Mouse (Mus musculus) brain, embryonic 14.5 days (tissue): ENCODE results near the gene Enoph1.
A peak's percentile ranks its signal among the peaks of the same experiment; 100 is the strongest.

Source experiments
- CTCF ChIP-seq: fragments of 200-500 bp; IDR thresholded peaks from 2 replicates; pipeline ENCODE4 v1.5.1; 2012; ENCODE audit warnings: inconsistent platforms, mild to moderate bottlenecking, moderate library complexity, borderline replicate concordance; ENCODE audit not compliant: insufficient read depth, insufficient read length; ENCODE audit errors: extremely low read depth
- POLR2A ChIP-seq: fragments of 200-500 bp; IDR thresholded peaks from 2 replicates; pipeline ENCODE4 v1.6.1; 2012; ENCODE audit warnings: mild to moderate bottlenecking, inconsistent platforms, borderline replicate concordance; ENCODE audit not compliant: poor library complexity, insufficient read depth, insufficient read length, severe bottlenecking; ENCODE audit errors: extremely low read depth

DNA sequence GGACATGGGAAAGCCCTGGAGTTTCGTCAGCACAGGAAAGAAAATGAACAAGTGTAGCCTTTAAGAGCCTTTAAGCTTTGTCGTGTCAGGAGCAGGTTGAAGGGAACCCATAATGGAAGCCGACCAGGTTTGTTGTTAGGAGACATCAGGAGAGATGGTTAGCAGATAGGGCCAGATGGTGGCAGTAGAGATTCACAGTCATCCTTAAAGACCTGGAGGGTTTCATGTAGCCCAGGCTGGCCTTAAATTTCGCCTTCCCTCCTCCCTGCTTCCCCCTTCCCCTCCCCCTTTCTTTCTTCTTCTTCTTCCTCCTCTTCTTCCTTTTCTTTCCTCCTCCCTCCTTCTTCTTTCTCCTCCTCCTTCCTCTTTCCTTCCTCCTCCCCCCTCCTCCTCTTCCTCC is 34.8 kb downstream of the Enoph1 start:
- peak; percentile 49; the same call in 1 of the 2 replicates for TF ChIP-seq CTCF
- no peak for TF ChIP-seq POLR2A
